Mouse (Mus musculus) activated CD4-positive, CD25-positive, alpha-beta regulatory T cell (primary cell): ENCODE measurements around the gene Kdm5a. TPM values are rescaled to one million over a fixed set of nuclear protein-coding genes. Genes with fewer than 3 reads are reported as not detected.

ENCODE experiments used
- polyA plus RNA-seq, 2 experiments: library from polyadenylated mRNA; unstranded; fragments of 100-300 nt; shearing (Covaris generic); gene quantifications; one replicate each; pipeline ENCODE4 v1.2.1; 2017

Kdm5a gene
- 10 to 100 TPM; 91.0 to 92.7 TPM for polyA plus RNA-seq

GRCm38 (mm10) chr6:120363688-120364522 lies at the start of gene Kdm5a, which contains the start of gene Ccdc77:
TSS of gene Kdm5a (plus strand) at chr6:120364124.
TSS of gene Ccdc77 (minus strand) at chr6:120364374.

GRCm38 (mm10) chr6:120463086-120463871 lies 99.4 kb downstream of the Kdm5a start, which contains the start of gene Il17ra:
TSS of gene Il17ra (plus strand) at chr6:120463247.

GRCm38 (mm10) chr6:120493374-120494181 lies 129.7 kb downstream of the Kdm5a start, which contains the start of gene Tmem121b:
TSS of gene Tmem121b (minus strand) at chr6:120493807.

Other genes with a start within 250 kb of the Kdm5a start
- not detected for gene D330020A13Rik, start 69.8 kb upstream of the Kdm5a start, polyA plus RNA-seq
- under 1 TPM in 1 of 2 experiments, not detected in 1; 0.10 TPM for gene B4galnt3, start 69.6 kb upstream of the Kdm5a start, polyA plus RNA-seq
- gene Ccdc77, start 250 bp downstream of the Kdm5a start, polyA plus RNA-seq: 10 to 100 TPM in 1 of 2 experiments, 1 to 10 TPM in 1; 6.5 to 13.2 TPM
- 100 to 1,000 TPM; 111 to 130 TPM for gene Il17ra, start 99.1 kb downstream of the Kdm5a start, polyA plus RNA-seq
- gene Tmem121b, start 129.7 kb downstream of the Kdm5a start, polyA plus RNA-seq: 1 to 10 TPM; 1.7 to 2.3 TPM
- gene Hdhd5, start 167.2 kb downstream of the Kdm5a start, polyA plus RNA-seq: 100 to 1,000 TPM in 1 of 2 experiments, 10 to 100 TPM in 1; 82.4 to 102 TPM